Mouse (Mus musculus) lung, embryonic 16.5 days (tissue): ENCODE data around the gene Slc5a2. TPM values are rescaled to one million over a fixed set of nuclear protein-coding genes. Genes with fewer than 3 reads are reported as not detected.

Experiments
- ATAC-seq: fragments of 200-750 bp; cut with Nextera tagmentation; 2 replicates; pipeline ENCODE4 v1.8.0; 2017; ENCODE audit warnings: low read depth, mild to moderate bottlenecking, moderate library complexity
- H3K27ac ChIP-seq: fragments of 300-500 bp; sonication (generic); 2 replicates; pipeline ENCODE4 v1.5.1; 2014; ENCODE audit warnings: mild to moderate bottlenecking, control low read depth, low read length
- H3K27me3 ChIP-seq: fragments of 300-500 bp; sonication (generic); 2 replicates; pipeline ENCODE4 v1.6.1; 2014; ENCODE audit warnings: low read depth, low read length, mixed read lengths; ENCODE audit not compliant: control insufficient read depth, insufficient read depth
- H3K36me3 ChIP-seq: fragments of 300-500 bp; sonication (generic); 2 replicates; pipeline ENCODE4 v1.6.1; 2014; ENCODE audit warnings: low read length; ENCODE audit not compliant: control insufficient read depth, insufficient read depth
- H3K4me1 ChIP-seq: fragments of 300-500 bp; sonication (generic); replicated peaks from 2 replicates; pipeline ENCODE4 v1.6.1; 2014; ENCODE audit warnings: low read length, mixed read lengths; ENCODE audit not compliant: control insufficient read depth, insufficient read depth
- H3K4me2 ChIP-seq: fragments of 300-500 bp; sonication (generic); 2 replicates; pipeline ENCODE4 v1.6.1; 2014; ENCODE audit warnings: low read depth, low read length, control low read depth
- H3K4me3 ChIP-seq: fragments of 300-500 bp; sonication (generic); 2 replicates; pipeline ENCODE4 v1.5.1; 2014; ENCODE audit warnings: mild to moderate bottlenecking, low read length, control low read depth
- H3K9ac ChIP-seq: fragments of 300-500 bp; sonication (generic); 2 replicates; pipeline ENCODE4 v1.6.1; 2014; ENCODE audit warnings: low read length, control low read depth
- H3K9me3 ChIP-seq: fragments of 300-500 bp; sonication (generic); 2 replicates; pipeline ENCODE4 v1.6.1; 2016; ENCODE audit warnings: low read length; ENCODE audit not compliant: control insufficient read depth
- WGBS: fragments of 180-500 bp; shearing (Covaris S2); extraction: QIAGEN DNeasy Blood & Tissue Kit; methylation state at CpG from one replicate; pipeline ENCODE4 v1.1.7; 2014; 5-methylcytosine and 5-hydroxymethylcytosine counted together
- polyA plus RNA-seq: library from polyadenylated mRNA; unstranded; fragments of >200 nt; fragmentation: Nextera tagmentation; extraction: Ambion mirVana; gene quantifications from 2 replicates; pipeline ENCODE4 v1.2.1, GENCODE M21; 2015

The Slc5a2 gene
- polyA plus RNA-seq, 1 experiment from 2014 or later, result not detected

GRCm38 (mm10) chr7:128267391-128267790 is 1.9 kb downstream of the Slc5a2 start:
- no peak overlapping the region for H3K9ac ChIP-seq
- no peaks in the 10 kb centered on the region for H3K27me3 ChIP-seq
- no peaks in the 10 kb centered on the region for H3K4me1 ChIP-seq
- 59% methylated on average over 13 of the region's 13 CpGs for WGBS
- no peak for ATAC-seq
- H3K4me3 ChIP-seq, result no peak overlapping the region
- H3K4me2 ChIP-seq, result no peak overlapping the region
- no peaks in the 10 kb centered on the region for H3K9me3 ChIP-seq
- H3K27ac ChIP-seq, result no peak overlapping the region
- peaks cover 16% of the 10 kb centered on the region for H3K36me3 ChIP-seq

- no peaks in the 10 kb centered on the region for H3K9me3 ChIP-seq
- no peaks in the 10 kb centered on the region for H3K4me1 ChIP-seq
- WGBS, result 81% methylated on average over 7 of the region's 7 CpGs
- H3K4me3 ChIP-seq, result no peak overlapping the region
- no peak overlapping the region for H3K27ac ChIP-seq
- H3K36me3 ChIP-seq, result peaks cover 18% of the 10 kb centered on the region
- H3K9ac ChIP-seq, result no peak overlapping the region
- H3K4me2 ChIP-seq, result no peak overlapping the region
- no peaks in the 10 kb centered on the region for H3K27me3 ChIP-seq
- ATAC-seq, result no peak
Measured at GRCm38 (mm10) chr7:128267813-128268212, 2.4 kb downstream of the Slc5a2 start.

- Histone ChIP-seq H3K9me3 (no peaks in the 10 kb centered on the region), H3K36me3 (peaks cover 41% of the 10 kb centered on the region), H3K27ac (no peak overlapping the region), H3K4me1 (no peaks in the 10 kb centered on the region), H3K4me3 (no peak overlapping the region), H3K4me2 (no peak overlapping the region), H3K9ac (no peak overlapping the region), H3K27me3 (no peaks in the 10 kb centered on the region)
- peak; percentile 56; the same call in 1 of the 2 replicates for ATAC-seq
- WGBS, result 42% methylated on average over 13 of the region's 13 CpGs
Measured at GRCm38 (mm10) chr7:128270431-128270850, 5.0 kb downstream of the Slc5a2 start.

- Histone ChIP-seq H3K4me1 (no peaks in the 10 kb centered on the region), H3K9me3 (no peaks in the 10 kb centered on the region), H3K27ac (no peak overlapping the region), H3K4me2 (no peak overlapping the region), H3K27me3 (no peaks in the 10 kb centered on the region), H3K4me3 (no peak overlapping the region), H3K9ac (no peak overlapping the region), H3K36me3 (peaks cover 50% of the 10 kb centered on the region)
- ATAC-seq, result no peak
- 90% methylated on average over 9 of the region's 9 CpGs for WGBS
Measured at GRCm38 (mm10) chr7:128271496-128271895, 6.0 kb downstream of the Slc5a2 start.

GRCm38 (mm10) chr7:128276051-128276450 is 10.6 kb downstream of the Slc5a2 start:
- Histone ChIP-seq H3K9me3 (no peaks in the 10 kb centered on the region), H3K4me2 (no peak overlapping the region), H3K9ac (no peak overlapping the region), H3K36me3 (peaks cover 59% of the 10 kb centered on the region), H3K27ac (no peak overlapping the region), H3K4me3 (no peak overlapping the region), H3K27me3 (no peaks in the 10 kb centered on the region), H3K4me1 (no peaks in the 10 kb centered on the region)
- 86% methylated on average over 6 of the region's 6 CpGs for WGBS
- no peak for ATAC-seq

GRCm38 (mm10) chr7:128279750-128280149 is 14.3 kb downstream of the Slc5a2 start:
- no peak overlapping the region for H3K4me2 ChIP-seq
- no peak for ATAC-seq
- no peak overlapping the region for H3K27ac ChIP-seq
- H3K27me3 ChIP-seq, result no peaks in the 10 kb centered on the region
- 84% methylated on average over 4 of the region's 4 CpGs for WGBS
- no peaks in the 10 kb centered on the region for H3K4me1 ChIP-seq
- no peak overlapping the region for H3K9ac ChIP-seq
- no peak overlapping the region for H3K4me3 ChIP-seq
- H3K36me3 ChIP-seq, result peaks cover 30% of the 10 kb centered on the region
- no peaks in the 10 kb centered on the region for H3K9me3 ChIP-seq

- no peak overlapping the region for H3K4me2 ChIP-seq
- H3K9ac ChIP-seq, result no peak overlapping the region
- WGBS, result 84% methylated on average over 11 of the region's 11 CpGs
- H3K9me3 ChIP-seq, result no peaks in the 10 kb centered on the region
- peaks cover 15% of the 10 kb centered on the region for H3K36me3 ChIP-seq
- H3K4me3 ChIP-seq, result no peak overlapping the region
- H3K4me1 ChIP-seq, result no peaks in the 10 kb centered on the region
- no peaks in the 10 kb centered on the region for H3K27me3 ChIP-seq
- peak overlapping the region; percentile 64; the same call in 1 of the 2 replicates for H3K27ac ChIP-seq
- ATAC-seq, result no peak
Measured at GRCm38 (mm10) chr7:128281765-128282164, 16.3 kb downstream of the Slc5a2 start.

GRCm38 (mm10) chr7:128282532-128283244 is 17.2 kb downstream of the Slc5a2 start:
- H3K4me2 ChIP-seq, result no peak overlapping the region
- no peaks in the 10 kb centered on the region for H3K27me3 ChIP-seq
- ATAC-seq, result peak; percentile 89
- H3K4me1 ChIP-seq, result no peaks in the 10 kb centered on the region
- no peak overlapping the region for H3K4me3 ChIP-seq
- WGBS, result 32% methylated on average over 7 of the region's 7 CpGs
- peak overlapping the region; percentile 82 for H3K27ac ChIP-seq
- no peak overlapping the region for H3K9ac ChIP-seq
- H3K9me3 ChIP-seq, result no peaks in the 10 kb centered on the region
- peaks cover 17% of the 10 kb centered on the region for H3K36me3 ChIP-seq

GRCm38 (mm10) chr7:128284047-128284446 is 18.6 kb downstream of the Slc5a2 start:
- H3K36me3 ChIP-seq, result peaks cover 20% of the 10 kb centered on the region
- peak overlapping the region; percentile 41; the same call in 1 of the 2 replicates for H3K27ac ChIP-seq
- peaks cover 2% of the 10 kb centered on the region; the same call in 1 of the 2 replicates for H3K4me1 ChIP-seq
- 57% methylated on average over 5 of the region's 5 CpGs for WGBS
- H3K9me3 ChIP-seq, result no peaks in the 10 kb centered on the region
- no peak overlapping the region for H3K4me3 ChIP-seq
- ATAC-seq, result no peak; the same call in 1 of the 2 replicates
- no peak overlapping the region for H3K4me2 ChIP-seq
- H3K27me3 ChIP-seq, result no peaks in the 10 kb centered on the region
- H3K9ac ChIP-seq, result no peak overlapping the region
